Mouse (Mus musculus): ENCODE measurements around the gene Rtl10. TPM values are rescaled to one million over a fixed set of nuclear protein-coding genes. Genes with fewer than 3 reads are reported as not detected.

Gene Rtl10
- polyA plus RNA-seq (2014; fragmentation: Nextera tagmentation; extraction: Ambion mirVana) = 3.1 and 3.5 TPM in 2 replicates

GRCm38 (mm10) chr16:18498558-18498990, at the start of gene Rtl10, which contains the start of gene Gnb1l:
Gene Rtl10, plus strand, starts transcription at chr16:18498901.
Gene Gnb1l, plus strand, starts transcription at chr16:18498713.
- H3K4me1 ChIP-seq (ENCODE audit: control insufficient read depth, insufficient read depth, low read length) = peaks cover 15% of the 10 kb centered on the region
- whole genome bisulfite sequencing = under 1% methylated on average over 51 of the region's 51 CpGs
- ATAC-seq (ENCODE audit: insufficient number of reproducible peaks, insufficient read depth, low FRiP score, low read depth) = peak; percentile 97
- H3K27ac ChIP-seq (ENCODE audit: low read length) = peak within 1 kb of the TSS; percentile 82
- H3K9me3 ChIP-seq (ENCODE audit: control insufficient read depth, low read depth, low read length) = no peaks in the 10 kb centered on the region
- H3K36me3 ChIP-seq (ENCODE audit: control insufficient read depth, insufficient read depth, low read length) = peaks cover 13% of the 10 kb centered on the region; the same call in 1 of the 2 replicates
- H3K4me2 ChIP-seq (replicated peaks; ENCODE audit: low read depth, low read length) = peak within 1 kb of the TSS; percentile 87
- peak within 1 kb of the TSS; percentile 57 for H3K9ac ChIP-seq (replicated peaks; ENCODE audit: low read depth, low read length)
- peak within 1 kb of the TSS; percentile 73 for H3K4me3 ChIP-seq (ENCODE audit: low read depth, low read length)
- H3K27me3 ChIP-seq (ENCODE audit: control insufficient read depth, insufficient read depth, low read length) = no peaks in the 10 kb centered on the region

DNA sequence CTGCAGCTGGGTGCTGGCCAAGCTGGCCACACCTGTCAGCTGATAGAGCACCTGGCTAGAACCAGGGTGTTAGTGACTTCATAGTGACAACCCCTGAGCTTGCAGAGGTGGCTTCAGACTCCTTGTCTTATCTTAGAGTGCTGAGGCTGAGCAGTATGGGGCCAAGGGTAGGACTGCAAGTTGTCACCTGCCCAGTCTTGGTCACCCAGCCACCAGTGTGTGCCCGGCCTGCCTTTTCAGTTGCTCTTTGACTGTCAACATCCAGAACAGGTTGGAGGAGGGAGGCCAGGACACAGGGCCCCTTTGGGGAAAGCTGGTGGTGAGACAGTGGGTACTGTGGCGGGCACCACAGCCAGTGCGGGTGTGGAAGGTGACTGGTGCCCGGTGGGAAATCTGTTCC, 49.7 kb upstream of the Rtl10 start:
- ATAC-seq (ENCODE audit: insufficient number of reproducible peaks, insufficient read depth, low FRiP score, low read depth) = peak; percentile 31; the same call in 1 of the 2 replicates
- no peak overlapping the region for H3K4me2 ChIP-seq (replicated peaks; ENCODE audit: low read depth, low read length)

DNA sequence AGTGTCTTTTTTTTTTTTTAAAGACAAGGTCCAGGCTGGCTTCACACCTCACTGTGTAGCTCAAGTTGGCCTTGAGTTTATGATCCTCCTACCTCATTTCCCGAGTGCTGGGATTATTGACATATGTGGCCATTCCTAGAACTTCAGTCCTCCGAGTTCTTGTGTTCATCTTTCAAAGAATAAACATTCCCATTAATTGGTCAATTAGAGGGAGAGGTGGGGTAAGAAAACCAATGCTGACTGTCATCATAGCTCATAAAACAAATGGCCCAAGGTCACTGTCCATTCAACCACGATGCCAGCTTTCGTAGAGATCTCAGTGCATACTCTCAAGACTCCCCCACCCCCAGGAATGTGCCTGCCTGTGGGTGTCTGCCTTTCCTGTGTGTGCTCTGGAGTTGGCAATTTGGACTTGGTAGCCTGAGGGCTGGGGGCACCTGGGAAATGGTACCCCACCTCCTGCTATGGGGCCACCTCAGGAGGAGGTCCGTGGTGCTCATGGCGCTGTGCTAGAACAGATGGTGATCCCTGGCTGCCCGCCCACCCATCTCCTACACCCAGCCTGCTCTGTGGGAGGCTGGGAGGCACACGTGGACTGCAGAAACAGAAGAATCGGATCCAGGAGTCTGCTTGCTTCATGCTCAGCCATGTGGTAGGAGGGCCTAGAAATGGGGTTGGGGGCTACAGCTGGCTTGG, 47.1 kb upstream of the Rtl10 start:
- Histone ChIP-seq H3K9ac (replicated peaks; ENCODE audit: low read depth, low read length) (no peak overlapping the region), H3K36me3 (ENCODE audit: control insufficient read depth, insufficient read depth, low read length) (peaks cover 2% of the 10 kb centered on the region; the same call in 1 of the 2 replicates), H3K9me3 (ENCODE audit: control insufficient read depth, low read depth, low read length) (no peaks in the 10 kb centered on the region), H3K4me3 (ENCODE audit: low read depth, low read length) (no peak overlapping the region), H3K27ac (ENCODE audit: low read length) (no peak overlapping the region), H3K4me1 (ENCODE audit: control insufficient read depth, insufficient read depth, low read length) (peaks cover 12% of the 10 kb centered on the region), H3K4me2 (replicated peaks; ENCODE audit: low read depth, low read length) (no peak overlapping the region), H3K27me3 (ENCODE audit: control insufficient read depth, insufficient read depth, low read length) (no peaks in the 10 kb centered on the region)
- 52% methylated on average over 9 of the region's 9 CpGs for WGBS
- no peak for ATAC-seq (ENCODE audit: insufficient number of reproducible peaks, insufficient read depth, low FRiP score, low read depth)

More for the DNA sequence above, 49.7 kb upstream of the Rtl10 start:
- H3K27me3 ChIP-seq (ENCODE audit: control insufficient read depth, insufficient read depth, low read length) = no peaks in the 10 kb centered on the region
- H3K36me3 ChIP-seq (ENCODE audit: control insufficient read depth, insufficient read depth, low read length) = no peaks in the 10 kb centered on the region
- WGBS = 89% methylated on average over 4 of the region's 4 CpGs
- H3K4me1 ChIP-seq (ENCODE audit: control insufficient read depth, insufficient read depth, low read length) = peaks cover 12% of the 10 kb centered on the region
- no peaks in the 10 kb centered on the region for H3K9me3 ChIP-seq (ENCODE audit: control insufficient read depth, low read depth, low read length)
- H3K9ac ChIP-seq (replicated peaks; ENCODE audit: low read depth, low read length) = no peak overlapping the region
- H3K27ac ChIP-seq (ENCODE audit: low read length) = no peak overlapping the region
- no peak overlapping the region for H3K4me3 ChIP-seq (ENCODE audit: low read depth, low read length)

DNA sequence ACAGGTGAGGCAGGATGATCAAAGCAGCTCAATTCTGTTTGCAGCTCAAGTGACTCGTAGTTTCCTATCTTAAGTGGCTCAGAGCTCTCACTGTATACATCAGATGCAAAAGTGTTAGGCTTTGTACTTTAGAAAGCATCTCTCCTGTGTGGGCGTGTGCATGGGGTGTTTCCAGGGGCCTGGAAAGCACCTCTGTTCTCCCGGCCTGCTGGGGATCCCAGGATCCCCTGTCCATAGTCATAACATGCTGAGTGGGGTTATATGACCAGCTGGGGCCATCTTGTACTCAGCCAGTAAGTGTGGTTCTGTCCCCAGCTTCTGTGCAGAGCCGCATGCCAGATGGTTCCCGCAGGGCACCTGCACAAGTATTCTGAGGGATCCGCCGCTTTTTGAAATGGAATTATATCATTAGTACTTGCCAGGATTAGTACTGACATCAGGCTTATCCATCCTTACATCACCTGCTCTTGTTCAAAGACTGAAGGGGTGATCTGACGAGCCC, 46.3 kb upstream of the Rtl10 start:
- Histone ChIP-seq H3K27me3 (ENCODE audit: control insufficient read depth, insufficient read depth, low read length) (no peaks in the 10 kb centered on the region), H3K36me3 (ENCODE audit: control insufficient read depth, insufficient read depth, low read length) (peaks cover 2% of the 10 kb centered on the region; the same call in 1 of the 2 replicates), H3K27ac (ENCODE audit: low read length) (no peak overlapping the region), H3K9me3 (ENCODE audit: control insufficient read depth, low read depth, low read length) (no peaks in the 10 kb centered on the region), H3K4me3 (ENCODE audit: low read depth, low read length) (no peak overlapping the region), H3K4me1 (ENCODE audit: control insufficient read depth, insufficient read depth, low read length) (peaks cover 12% of the 10 kb centered on the region), H3K9ac (replicated peaks; ENCODE audit: low read depth, low read length) (no peak overlapping the region), H3K4me2 (replicated peaks; ENCODE audit: low read depth, low read length) (no peak overlapping the region)
- WGBS = 76% methylated on average over 8 of the region's 8 CpGs
- ATAC-seq (ENCODE audit: insufficient number of reproducible peaks, insufficient read depth, low FRiP score, low read depth) = no peak

GRCm38 (mm10) chr16:18453846-18454245, 44.9 kb upstream of the Rtl10 start:
- H3K4me3 ChIP-seq (ENCODE audit: low read depth, low read length) = no peak overlapping the region
- H3K4me1 ChIP-seq (ENCODE audit: control insufficient read depth, insufficient read depth, low read length) = no peaks in the 10 kb centered on the region
- H3K9ac ChIP-seq (replicated peaks; ENCODE audit: low read depth, low read length) = no peak overlapping the region
- no peaks in the 10 kb centered on the region for H3K9me3 ChIP-seq (ENCODE audit: control insufficient read depth, low read depth, low read length)
- WGBS = 53% methylated on average over 5 of the region's 5 CpGs
- H3K27ac ChIP-seq (ENCODE audit: low read length) = no peak overlapping the region
- ATAC-seq (ENCODE audit: insufficient number of reproducible peaks, insufficient read depth, low FRiP score, low read depth) = no peak
- peaks cover 2% of the 10 kb centered on the region; the same call in 1 of the 2 replicates for H3K36me3 ChIP-seq (ENCODE audit: control insufficient read depth, insufficient read depth, low read length)
- no peaks in the 10 kb centered on the region for H3K27me3 ChIP-seq (ENCODE audit: control insufficient read depth, insufficient read depth, low read length)
- no peak overlapping the region for H3K4me2 ChIP-seq (replicated peaks; ENCODE audit: low read depth, low read length)

GRCm38 (mm10) chr16:18455407-18455806, 43.3 kb upstream of the Rtl10 start:
- no peak overlapping the region for H3K4me3 ChIP-seq (ENCODE audit: low read depth, low read length)
- WGBS = 90% methylated on average over 6 of the region's 6 CpGs
- H3K36me3 ChIP-seq (ENCODE audit: control insufficient read depth, insufficient read depth, low read length) = peaks cover 2% of the 10 kb centered on the region; the same call in 1 of the 2 replicates
- H3K27ac ChIP-seq (ENCODE audit: low read length) = no peak overlapping the region
- no peak overlapping the region for H3K4me2 ChIP-seq (replicated peaks; ENCODE audit: low read depth, low read length)
- no peak overlapping the region for H3K9ac ChIP-seq (replicated peaks; ENCODE audit: low read depth, low read length)
- no peak for ATAC-seq (ENCODE audit: insufficient number of reproducible peaks, insufficient read depth, low FRiP score, low read depth)
- H3K4me1 ChIP-seq (ENCODE audit: control insufficient read depth, insufficient read depth, low read length) = peaks cover 11% of the 10 kb centered on the region; the same call in 1 of the 2 replicates
- no peaks in the 10 kb centered on the region for H3K27me3 ChIP-seq (ENCODE audit: control insufficient read depth, insufficient read depth, low read length)
- no peaks in the 10 kb centered on the region for H3K9me3 ChIP-seq (ENCODE audit: control insufficient read depth, low read depth, low read length)

- no peak for ATAC-seq (ENCODE audit: insufficient number of reproducible peaks, insufficient read depth, low FRiP score, low read depth)
- Histone ChIP-seq H3K36me3 (ENCODE audit: control insufficient read depth, insufficient read depth, low read length) (peaks cover 2% of the 10 kb centered on the region; the same call in 1 of the 2 replicates), H3K4me2 (replicated peaks; ENCODE audit: low read depth, low read length) (no peak overlapping the region), H3K4me3 (ENCODE audit: low read depth, low read length) (no peak overlapping the region), H3K9ac (replicated peaks; ENCODE audit: low read depth, low read length) (no peak overlapping the region), H3K9me3 (ENCODE audit: control insufficient read depth, low read depth, low read length) (no peaks in the 10 kb centered on the region), H3K27ac (ENCODE audit: low read length) (no peak overlapping the region), H3K27me3 (ENCODE audit: control insufficient read depth, insufficient read depth, low read length) (no peaks in the 10 kb centered on the region), H3K4me1 (ENCODE audit: control insufficient read depth, insufficient read depth, low read length) (peaks cover 11% of the 10 kb centered on the region; the same call in 1 of the 2 replicates)
Measured at GRCm38 (mm10) chr16:18458661-18459060, 40.0 kb upstream of the Rtl10 start.

GRCm38 (mm10) chr16:18459335-18459954, 39.3 kb upstream of the Rtl10 start:
- no peak overlapping the region for H3K27ac ChIP-seq (ENCODE audit: low read length)
- H3K9me3 ChIP-seq (ENCODE audit: control insufficient read depth, low read depth, low read length) = no peaks in the 10 kb centered on the region
- peak overlapping the region; percentile 13 for H3K4me2 ChIP-seq (replicated peaks; ENCODE audit: low read depth, low read length)
- no peaks in the 10 kb centered on the region for H3K27me3 ChIP-seq (ENCODE audit: control insufficient read depth, insufficient read depth, low read length)
- H3K9ac ChIP-seq (replicated peaks; ENCODE audit: low read depth, low read length) = no peak overlapping the region
- H3K4me3 ChIP-seq (ENCODE audit: low read depth, low read length) = no peak overlapping the region
- peaks cover 2% of the 10 kb centered on the region; the same call in 1 of the 2 replicates for H3K36me3 ChIP-seq (ENCODE audit: control insufficient read depth, insufficient read depth, low read length)
- 0 out of 2 replicates have a peak, but pooled peaks have one; percentile 20 for ATAC-seq (ENCODE audit: insufficient number of reproducible peaks, insufficient read depth, low FRiP score, low read depth)
- WGBS = 6% methylated on average over 12 of the region's 12 CpGs
- peaks cover 11% of the 10 kb centered on the region; the same call in 1 of the 2 replicates for H3K4me1 ChIP-seq (ENCODE audit: control insufficient read depth, insufficient read depth, low read length)

Measured in stomach, embryonic 14.5 days (tissue).